Mouse (Mus musculus) heart, adult 2 months (tissue): ENCODE measurements around the gene Hapln1.

Experiments
- CTCF ChIP-seq: fragments of 200-600 bp; IDR thresholded peaks from 2 replicates; pipeline ENCODE4 v1.8.1; 2022; ENCODE audit warnings: antibody characterized with exemption, mild to moderate bottlenecking, moderate library complexity
- POLR2A ChIP-seq: fragments of 200-500 bp; IDR thresholded peaks from 2 replicates; pipeline ENCODE4 v1.6.1; 2011; ENCODE audit warnings: mild to moderate bottlenecking, low read depth, low read length, control low read depth; ENCODE audit not compliant: insufficient read depth

DNA sequence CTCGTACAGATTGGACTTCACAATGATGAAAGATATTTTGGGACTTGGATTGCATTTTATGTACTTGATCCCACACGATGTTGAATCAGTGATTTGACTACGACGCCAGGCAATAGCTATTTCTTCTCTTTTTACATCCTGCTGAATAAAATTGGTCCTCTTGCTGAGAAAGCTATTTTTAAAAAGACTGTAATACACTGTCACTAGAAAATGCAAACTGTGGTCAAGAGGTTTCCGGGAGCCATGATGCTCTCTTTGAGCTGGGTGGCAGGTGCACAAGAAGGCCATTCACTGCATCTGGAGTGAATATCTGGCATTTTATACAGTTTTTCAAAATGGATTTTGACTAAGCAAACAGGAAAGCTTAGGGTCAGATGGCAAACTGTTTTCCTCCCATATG lies 24.9 kb downstream of the Hapln1 start:
- no peak for TF ChIP-seq POLR2A
- no peak for TF ChIP-seq CTCF
